Mouse (Mus musculus) T-cell, adult 66 days (primary cell): ENCODE data around the gene Marc1. TPM values are rescaled to one million over a fixed set of nuclear protein-coding genes. Genes with fewer than 3 reads are reported as not detected.

Experiments
- total RNA-seq, 2 experiments: library from RNA; stranded (reverse); gene quantifications; 3 replicates in 1 of 2; 4 replicates in 1 of 2; pipeline ENCODE4 v1.2.4; 2023

Marc1 gene
- total RNA-seq, result under 1 TPM; 0.52 to 0.77 TPM

DNA sequence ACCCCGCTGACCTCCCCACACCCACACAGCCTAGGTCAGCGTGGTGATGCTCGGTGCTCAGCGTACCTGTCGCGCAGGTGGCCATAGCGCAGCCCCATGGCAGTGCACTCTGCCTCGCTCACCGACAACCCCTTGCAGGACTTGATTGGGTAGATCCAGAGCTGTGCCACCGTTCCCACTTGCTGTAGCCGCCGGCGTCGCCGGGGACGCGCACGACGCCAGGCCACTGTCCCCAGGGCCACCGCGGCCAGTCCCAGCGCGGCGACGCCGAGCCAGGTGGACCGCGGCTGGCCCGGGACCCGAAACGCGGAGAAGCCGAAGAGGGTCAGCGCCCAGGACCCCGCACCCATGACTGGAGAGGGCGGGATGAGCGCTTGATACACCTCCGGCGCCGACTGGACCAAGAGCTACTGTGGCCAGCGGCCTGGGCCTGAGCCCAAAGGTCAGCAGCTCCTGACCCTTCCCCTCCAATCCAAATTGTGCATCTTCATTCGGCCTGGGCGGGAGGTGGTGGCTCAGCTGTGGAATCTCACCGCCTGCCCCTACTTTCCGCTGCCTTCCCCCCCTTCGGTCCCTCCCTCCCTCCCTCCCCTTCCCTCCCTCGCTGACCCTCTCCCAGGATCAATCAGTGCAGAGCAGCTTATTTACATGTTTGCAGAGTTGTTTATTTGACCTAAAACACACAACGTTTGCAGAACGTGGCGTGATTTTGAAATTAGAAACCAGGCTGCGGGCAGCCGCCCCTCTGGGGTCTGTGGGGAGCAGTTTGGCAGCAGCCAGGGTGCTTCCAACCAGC is at the start of gene Marc1:
Gene Marc1 (minus strand): TSS at position 534 of the 796 bp plus-strand sequence.

DNA sequence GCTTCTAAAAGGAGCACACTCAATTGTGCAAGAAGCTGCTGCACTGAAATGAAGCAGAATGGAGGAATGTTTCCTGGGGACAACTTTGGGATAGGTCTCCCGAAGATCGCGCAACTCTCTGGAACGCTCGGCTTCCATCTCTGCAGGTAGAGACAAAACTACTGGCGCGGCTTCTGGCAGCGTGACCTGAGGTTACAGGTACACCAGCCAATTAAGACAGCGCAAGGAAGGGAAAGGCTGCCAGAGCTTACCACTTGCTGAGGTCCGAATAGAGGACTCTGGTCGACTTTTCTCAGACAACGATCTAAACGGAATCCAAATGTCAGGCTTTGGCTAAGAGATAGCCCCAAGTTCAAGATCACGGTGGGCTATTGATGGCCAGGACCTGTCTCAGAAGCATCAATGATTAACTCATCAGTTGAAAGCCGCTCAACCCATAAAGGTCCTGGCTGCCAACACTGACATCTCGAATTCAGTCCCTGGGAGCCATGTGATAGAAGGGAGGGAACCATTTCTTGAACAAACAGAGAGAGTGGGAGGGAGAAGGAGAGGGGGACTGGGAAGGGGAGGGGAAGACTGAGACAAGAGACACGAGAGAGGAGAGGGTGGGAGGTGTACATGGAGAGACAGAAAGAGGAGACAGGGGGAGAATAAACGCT is 35.1 kb upstream of the Marc1 start, which contains the start of gene Marc2:
Gene Marc2 (minus strand): TSS at position 360 of the 659 bp plus-strand sequence.

Other genes with a start within 250 kb of the Marc1 start
- under 1 TPM in 1 of 2 experiments, not detected in 1; 0.50 TPM for gene Hlx, start 78.7 kb downstream of the Marc1 start, total RNA-seq
- 100 to 1,000 TPM; 140 to 153 TPM for gene Marc2, start 35.1 kb upstream of the Marc1 start, total RNA-seq
- not detected for gene C130074G19Rik, start 71.9 kb upstream of the Marc1 start, total RNA-seq
- gene Mark1, start 188.3 kb upstream of the Marc1 start, total RNA-seq, result not detected